Mouse (Mus musculus): Measurements from ENCODE around the gene Dhx16.

The Dhx16 gene

DNA sequence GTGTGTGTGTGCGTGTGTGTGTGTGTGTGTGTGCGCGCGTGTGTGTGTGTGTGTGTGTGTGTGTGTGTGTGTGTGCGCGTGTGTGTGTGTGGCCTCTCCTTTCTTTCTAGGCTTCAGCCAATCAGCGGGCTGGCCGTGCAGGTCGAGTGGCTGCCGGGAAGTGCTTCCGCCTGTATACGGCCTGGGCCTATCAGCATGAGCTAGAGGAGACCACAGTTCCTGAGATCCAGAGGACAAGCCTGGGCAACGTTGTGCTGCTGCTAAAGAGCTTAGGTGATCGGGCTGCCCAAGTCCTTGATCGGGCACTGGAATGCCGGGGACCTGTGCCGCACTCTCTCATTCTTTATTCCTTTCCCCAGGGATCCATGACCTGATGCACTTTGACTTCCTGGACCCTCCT is 8.1 kb downstream of the Dhx16 start:
- no peak for DNase-seq (ENCODE audit: extremely low read depth, low read depth, low spot score)

- no peak for DNase-seq (ENCODE audit: extremely low read depth, low read depth, low spot score)
Measured at GRCm38 (mm10) chr17:35896781-35897643, 17.4 kb downstream of the Dhx16 start, which contains the start of gene 2310061I04Rik. 2310061I04Rik (minus strand) TSS chr17:35897431.

DNA sequence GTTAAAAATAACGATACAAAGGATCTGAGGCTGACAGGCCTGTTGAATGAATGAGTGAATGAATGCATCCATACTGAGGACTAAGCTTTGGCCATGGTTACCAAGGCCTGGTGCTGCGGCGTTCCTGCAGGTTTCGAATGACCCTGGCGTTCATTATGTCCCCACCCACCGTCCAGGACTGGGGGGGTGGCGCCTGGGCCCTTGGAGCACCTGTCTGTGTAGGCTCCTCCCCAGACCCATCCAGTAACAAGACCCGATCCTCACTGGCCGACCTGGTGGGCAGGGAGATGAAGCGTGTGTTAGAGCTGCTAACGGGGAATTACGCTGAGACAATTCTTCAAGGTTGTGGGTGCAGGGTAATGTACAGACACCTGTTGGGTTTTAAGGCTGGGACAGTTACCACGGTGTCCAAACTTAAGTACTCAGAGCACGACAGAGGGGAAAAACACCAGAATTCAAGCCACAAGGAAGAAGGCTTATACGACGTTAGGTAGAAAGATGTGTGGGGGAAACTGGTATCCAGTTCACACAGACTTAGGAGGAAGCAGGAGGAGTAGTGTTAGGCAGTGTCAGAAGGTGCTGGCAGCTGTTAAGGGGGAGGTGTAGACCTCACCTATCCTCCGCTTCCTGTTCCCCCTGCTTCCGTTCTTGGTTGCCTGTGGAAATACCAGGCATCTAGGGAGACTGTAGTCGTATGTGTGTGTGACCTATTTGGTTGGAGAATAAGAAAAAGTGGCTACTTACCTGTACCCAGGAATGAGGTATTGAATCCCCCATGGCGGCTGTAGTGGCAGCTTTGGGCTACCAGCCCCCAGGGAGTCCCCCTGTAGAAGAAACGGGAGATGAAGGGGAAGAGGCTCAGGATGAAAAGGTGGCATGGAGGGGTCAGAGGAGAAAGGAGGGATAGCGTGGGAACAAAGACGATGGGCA is 18.3 kb downstream of the Dhx16 start:
- no peak for DNase-seq (ENCODE audit: extremely low read depth, low read depth, low spot score)

DNA sequence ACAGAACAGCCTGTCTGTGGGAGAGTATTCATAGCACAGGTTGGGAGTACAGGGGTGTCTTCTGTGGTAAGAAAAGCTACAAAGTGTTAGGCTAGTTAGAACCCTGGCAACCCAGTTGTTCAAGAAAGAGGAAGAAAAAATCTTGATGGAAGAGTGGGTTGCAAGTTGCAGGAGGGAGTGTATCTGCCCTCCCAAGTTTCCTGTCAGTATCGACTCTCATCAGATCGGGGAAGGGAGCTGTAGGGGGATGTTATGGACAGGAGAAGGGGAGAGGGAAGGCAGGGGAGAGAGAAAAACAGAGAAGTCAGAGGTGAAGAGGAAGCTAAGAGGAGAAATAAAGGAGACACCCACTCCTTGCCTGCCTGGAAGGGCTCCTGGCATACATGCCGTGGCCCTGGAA is 21.0 kb downstream of the Dhx16 start:
- no peak for DNase-seq (ENCODE audit: extremely low read depth, low read depth, low spot score)

DNA sequence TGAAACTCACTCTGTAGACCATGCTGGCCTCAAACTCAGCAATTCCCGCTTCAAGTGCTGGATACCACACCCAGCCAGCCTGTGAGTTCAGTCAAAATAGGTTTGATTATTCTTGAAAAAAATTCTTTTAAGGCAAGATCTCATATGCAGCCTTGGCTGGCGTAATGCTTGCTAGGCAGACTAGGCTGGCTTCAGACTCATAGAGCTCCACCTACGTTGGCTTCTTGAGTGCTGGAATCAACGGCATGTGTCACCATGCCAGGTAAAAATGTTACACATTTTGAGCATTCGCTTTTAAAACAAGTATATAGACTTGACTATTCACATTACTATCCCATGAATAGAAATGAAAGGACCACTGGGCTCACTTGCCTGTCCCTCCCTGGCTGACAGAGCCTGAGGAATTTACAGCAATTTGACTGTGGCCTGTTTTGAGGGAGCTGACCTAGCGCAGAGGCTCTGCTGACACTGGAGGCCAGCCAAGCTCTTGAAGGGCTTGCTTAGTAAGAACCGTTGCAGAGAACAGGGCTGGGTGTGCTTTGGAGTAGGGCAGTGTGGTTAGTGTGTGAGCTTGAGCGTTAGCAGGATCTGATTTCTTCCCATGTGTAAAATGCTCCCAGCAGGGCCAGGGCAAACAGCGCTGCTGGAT is 23.8 kb downstream of the Dhx16 start:
- no peak for DNase-seq (ENCODE audit: extremely low read depth, low read depth, low spot score)

DNA sequence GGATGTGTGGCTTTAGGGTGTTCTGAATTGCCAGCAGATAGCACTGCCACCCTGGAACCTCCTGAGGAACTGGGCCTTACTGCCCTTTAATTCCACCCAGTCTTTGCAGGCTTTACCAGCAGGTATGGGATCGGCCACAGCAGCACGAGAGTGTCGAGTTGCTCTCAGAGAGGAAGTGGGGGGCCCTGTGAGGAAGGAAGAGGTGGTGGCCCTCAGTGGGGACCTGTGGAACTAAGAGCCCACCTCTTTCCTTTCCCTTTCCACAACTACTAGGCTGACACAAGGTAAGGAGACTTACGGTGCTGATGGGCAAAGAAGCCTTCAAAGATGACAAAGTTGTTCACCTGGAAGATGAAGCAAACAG is 24.4 kb downstream of the Dhx16 start:
- no peak for DNase-seq (ENCODE audit: extremely low read depth, low read depth, low spot score)

- DNase-seq (ENCODE audit: extremely low read depth, low read depth, low spot score), result no peak
Measured at GRCm38 (mm10) chr17:35905587-35905986, 26.0 kb downstream of the Dhx16 start.

DNA sequence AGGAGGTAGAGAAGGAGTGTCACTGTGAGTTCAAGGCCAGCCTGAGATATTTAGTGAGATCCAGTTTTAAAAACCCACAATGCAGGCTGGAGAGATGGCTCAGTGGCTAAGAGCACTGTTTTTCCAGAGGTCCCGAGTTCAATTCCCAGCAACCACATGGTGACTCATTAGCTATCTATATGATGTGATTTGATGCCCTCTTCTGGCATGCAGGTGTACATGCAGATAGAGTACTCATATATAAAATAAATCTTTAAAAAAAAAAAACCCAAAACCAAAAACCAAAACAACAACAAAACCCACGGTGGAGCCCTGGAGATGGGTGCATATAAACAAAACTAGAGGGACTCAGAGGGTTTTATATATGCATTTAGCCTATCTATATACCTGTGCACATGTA is 28.0 kb downstream of the Dhx16 start:
- DNase-seq (ENCODE audit: extremely low read depth, low read depth, low spot score), result no peak

- DNase-seq (ENCODE audit: extremely low read depth, low read depth, low spot score), result no peak
Measured at GRCm38 (mm10) chr17:35909186-35909918, 29.7 kb downstream of the Dhx16 start.

- no peak for DNase-seq (ENCODE audit: extremely low read depth, low read depth, low spot score)
Measured at GRCm38 (mm10) chr17:35909919-35910369, 30.3 kb downstream of the Dhx16 start, which contains the start of gene Atat1. Atat1 (minus strand) TSS chr17:35910075.

- DNase-seq (ENCODE audit: extremely low read depth, low read depth, low spot score), result no peak
Measured at GRCm38 (mm10) chr17:35914975-35915374, 35.4 kb downstream of the Dhx16 start.

DNA sequence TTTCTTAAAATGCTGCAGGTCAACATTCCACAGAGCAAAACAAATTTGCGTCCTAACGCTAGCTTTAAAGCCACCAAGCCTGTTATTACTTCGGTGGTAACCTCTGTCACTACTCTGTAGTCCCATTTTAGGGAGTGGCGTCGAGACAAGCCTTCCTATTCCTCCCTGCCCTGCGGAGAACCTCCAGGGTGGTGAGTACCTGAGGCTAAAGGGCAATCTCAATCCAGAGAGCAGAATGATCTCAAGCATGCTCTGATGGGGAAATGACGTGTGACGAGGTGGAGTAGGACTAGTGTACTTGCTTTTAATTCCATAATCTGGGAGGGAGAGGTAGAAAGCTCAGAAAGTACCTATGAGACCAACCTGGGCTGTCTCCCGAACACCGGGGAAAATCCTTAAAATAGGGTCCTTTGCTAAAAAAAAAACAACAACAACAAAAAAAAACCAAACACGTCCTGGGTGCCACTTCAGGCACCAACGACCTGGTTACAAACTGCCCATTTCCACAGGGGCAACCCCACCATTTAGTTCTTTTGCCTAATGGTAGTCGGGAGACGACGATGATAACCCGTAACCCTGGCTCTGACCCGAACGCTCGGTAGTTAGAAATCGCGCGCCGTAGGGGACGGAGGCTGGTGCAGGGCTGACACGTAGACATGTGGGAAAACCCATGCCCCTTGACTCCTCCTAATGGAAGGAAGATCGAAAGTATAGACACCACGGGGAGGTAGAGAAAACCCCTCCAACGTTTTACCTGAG is 36.1 kb downstream of the Dhx16 start:
- DNase-seq (ENCODE audit: extremely low read depth, low read depth, low spot score), result no peak

DNA sequence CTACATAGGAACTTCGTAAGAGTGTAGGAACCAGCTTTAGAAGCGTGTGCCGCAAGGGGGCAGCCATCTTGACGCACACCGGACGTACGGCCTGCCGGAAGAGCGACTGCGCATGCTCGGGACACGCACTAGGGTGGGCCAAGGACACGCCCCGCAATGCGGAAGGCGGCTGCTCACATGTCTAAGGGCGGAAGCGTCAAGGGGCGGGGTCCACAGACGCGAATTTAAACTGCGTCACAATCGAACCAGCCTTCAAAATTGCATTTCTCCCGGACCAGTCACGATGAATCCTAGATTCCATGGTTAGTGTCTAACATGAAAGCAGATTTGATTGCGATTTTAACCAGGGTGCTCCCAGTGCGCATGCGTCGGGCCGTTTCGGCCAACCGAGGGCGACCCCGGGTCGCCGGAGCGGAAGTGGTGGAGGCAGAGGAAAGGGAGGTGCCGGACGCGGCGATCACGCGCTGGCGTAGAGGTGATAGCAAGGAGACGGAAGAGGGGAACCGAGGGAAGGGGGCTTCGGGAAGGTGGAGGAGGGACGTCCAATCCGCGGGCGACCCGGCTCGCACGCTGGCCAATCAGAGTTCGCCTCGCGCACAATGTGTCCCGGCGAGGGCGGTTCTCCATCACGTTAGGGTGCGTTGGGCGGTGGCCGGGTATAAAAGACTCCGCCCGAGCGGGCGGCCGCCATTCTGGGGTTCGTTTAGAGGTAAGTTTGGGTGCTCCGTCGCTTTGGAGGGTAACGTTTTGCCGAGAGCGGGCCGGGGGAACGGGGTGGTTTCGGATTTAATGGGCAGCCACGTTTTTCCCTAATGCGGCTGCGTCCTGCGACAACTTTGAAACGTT is 36.9 kb downstream of the Dhx16 start, which contains the start of the genes Mrps18b and Ppp1r10:
Gene Mrps18b (minus strand): TSS at position 93 of the 846 bp plus-strand sequence.
Gene Ppp1r10 (plus strand): TSS at position 138 of the 846 bp plus-strand sequence.
- DNase-seq (ENCODE audit: extremely low read depth, low read depth, low spot score), result peak; percentile 87

DNA sequence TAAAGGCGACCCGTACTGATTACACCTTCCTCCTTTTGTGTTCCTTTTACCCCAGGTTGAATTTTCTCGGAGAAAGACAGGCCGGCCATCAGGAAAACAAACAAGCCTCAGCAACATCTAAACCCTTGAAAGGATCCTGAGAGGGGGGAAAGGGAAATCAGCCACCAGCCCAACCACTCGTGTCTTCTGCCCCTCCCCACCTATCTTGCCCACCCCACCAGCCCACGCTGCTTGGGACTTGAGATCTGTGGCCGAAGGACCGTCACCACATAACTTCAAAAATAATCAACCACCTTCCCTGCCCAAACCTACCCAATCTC is 37.5 kb downstream of the Dhx16 start:
- no peak for DNase-seq (ENCODE audit: extremely low read depth, low read depth, low spot score)

DNA sequence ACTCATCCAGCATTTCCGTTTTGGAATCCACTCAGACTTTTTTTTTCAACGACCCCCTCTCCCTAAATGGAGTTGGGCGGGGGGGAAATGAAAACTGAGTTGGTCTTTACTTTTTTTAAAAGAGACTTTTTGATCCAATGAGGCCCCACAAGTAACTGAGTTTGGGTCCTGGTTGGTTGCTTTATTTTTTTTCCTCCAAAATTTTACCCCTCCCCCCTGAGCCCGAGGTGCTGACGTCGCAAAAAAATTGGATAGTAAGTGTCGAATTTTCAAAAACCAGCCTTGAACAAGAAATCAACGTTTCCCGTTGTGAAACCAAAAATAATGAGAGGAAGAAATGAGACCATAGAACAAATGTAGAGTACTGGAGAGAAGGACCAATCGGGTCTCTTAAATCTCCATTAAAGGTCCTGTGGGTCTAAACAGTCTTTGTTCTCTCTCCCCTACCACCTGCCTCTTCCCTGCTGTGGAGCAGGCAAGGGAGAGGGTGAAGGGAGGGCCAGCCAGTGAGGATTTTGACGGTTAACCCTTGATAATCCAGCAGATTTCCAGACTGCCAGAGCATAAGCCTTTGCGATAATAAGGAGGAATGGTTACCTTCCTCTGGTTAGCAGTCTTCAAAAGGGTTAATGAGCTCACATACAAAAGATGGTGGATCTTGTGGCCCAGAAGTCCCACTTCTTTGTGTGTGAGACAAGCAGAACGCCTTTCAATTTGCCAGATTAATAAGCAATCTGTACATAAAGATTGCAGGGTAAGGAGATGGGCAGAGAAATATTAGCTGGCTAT is 38.0 kb downstream of the Dhx16 start:
- DNase-seq (ENCODE audit: extremely low read depth, low read depth, low spot score), result no peak

DNA sequence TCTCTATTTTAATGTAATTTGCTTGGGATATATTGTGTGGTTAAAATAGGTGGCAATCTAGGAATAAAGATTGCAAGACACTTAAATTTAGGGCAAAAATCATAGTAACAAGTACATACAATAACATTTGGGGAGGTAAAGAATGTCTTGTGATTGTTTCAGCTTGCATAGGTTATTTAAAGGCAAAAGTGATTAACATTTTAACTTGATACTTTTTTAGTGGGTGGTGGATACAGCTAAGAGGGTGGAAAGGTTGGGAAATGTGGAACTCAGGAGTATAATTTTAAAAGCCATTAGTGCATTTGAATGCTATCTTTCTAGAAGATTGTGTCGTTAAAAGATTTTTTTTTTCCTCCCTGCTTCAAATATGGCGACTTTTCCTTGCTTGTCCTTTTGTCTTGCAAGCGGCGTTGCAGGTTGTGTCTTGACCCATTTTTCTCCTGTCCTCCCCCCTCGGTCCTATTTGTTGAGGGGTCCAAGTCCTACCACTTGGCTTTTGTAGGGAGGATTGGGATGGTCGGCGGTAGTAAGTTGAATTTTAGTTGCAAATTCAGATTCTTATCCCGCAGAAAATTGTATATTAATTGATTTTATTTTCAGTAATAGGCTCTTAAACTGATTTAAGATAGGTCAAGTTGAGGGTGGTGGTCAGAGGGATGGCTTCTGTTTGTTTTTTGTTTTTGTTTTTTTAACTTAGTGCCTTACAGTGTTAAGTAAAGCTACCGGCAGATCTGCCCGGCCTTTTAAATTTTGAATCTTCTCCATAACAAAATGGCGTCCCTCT is 38.8 kb downstream of the Dhx16 start:
- no peak for DNase-seq (ENCODE audit: extremely low read depth, low read depth, low spot score)

- DNase-seq (ENCODE audit: extremely low read depth, low read depth, low spot score), result peak; percentile 78
Measured at GRCm38 (mm10) chr17:35919060-35919715, 39.6 kb downstream of the Dhx16 start.
